Comparison of ENCODE assay signal across 14 mouse cellular contexts in genomic region chr4:54072482-54072881, GRCm38 (mm10).
DNase-seq lines count a peak whose midpoint lies in the region; ATAC-seq and TF ChIP-seq lines count a peak whose summit lies in the region.
"Had no signal": no experiment of that assay in that cellular context is flagged by ENCODE, and none has a peak within 500 bp of the region (broad histone marks: within the 10 kb centered on the region; RNA-seq: fewer than 3 reads in every experiment).

No protein-coding gene starts in this region.

- no peak overlapping the region for H3K4me3 ChIP-seq in midbrain, embryonic 11.5 days (ENCODE audit: low read depth, low read length)
- H3K4me3 ChIP-seq in midbrain, postnatal 0 days (ENCODE audit: low read depth, low read length) = no peak overlapping the region
- no peak overlapping the region for H3K4me3 ChIP-seq in embryonic facial prominence, embryonic 10.5 days
- no peak overlapping the region for H3K4me3 ChIP-seq in forebrain, postnatal 0 days (ENCODE audit: low read depth, low read length)
- H3K4me3 ChIP-seq: gastrocnemius, adult 2 months; limb, embryonic 12.5 days; liver, embryonic 13.5 days had no signal

- intact Hi-C loops in gastrocnemius, postnatal 36 days (cut with DNase I) = no loop called here

- peak overlapping the region; percentile 38; the same call in 1 of the 2 replicates for H3K9ac ChIP-seq in midbrain, embryonic 11.5 days (ENCODE audit: low read length)
- no peak overlapping the region for H3K9ac ChIP-seq in midbrain, postnatal 0 days (replicated peaks; ENCODE audit: low read length, poor library complexity, severe bottlenecking)
- no peak overlapping the region for H3K9ac ChIP-seq in forebrain, postnatal 0 days
- H3K9ac ChIP-seq: limb, embryonic 12.5 days; liver, embryonic 13.5 days had no signal

- peaks cover 20% of the 10 kb centered on the region for H3K4me1 ChIP-seq in midbrain, embryonic 11.5 days (ENCODE audit: control insufficient read depth, insufficient read depth, low read length)
- H3K4me1 ChIP-seq in midbrain, postnatal 0 days (ENCODE audit: insufficient read depth, low read length) = 0 out of 2 replicates have a peak, but pooled peaks cover 8% of the 10 kb centered on the region
- H3K4me1 ChIP-seq in embryonic facial prominence, embryonic 10.5 days = peaks cover 17% of the 10 kb centered on the region
- H3K4me1 ChIP-seq in forebrain, postnatal 0 days (ENCODE audit: insufficient read depth) = peaks cover 10% of the 10 kb centered on the region
- H3K4me1 ChIP-seq: liver, embryonic 13.5 days had no signal

- no peak for TF ChIP-seq CTCF in midbrain, postnatal 0 days (IDR thresholded peaks at IDR 0.05)
- TF ChIP-seq CTCF in forebrain, postnatal 0 days (IDR thresholded peaks at IDR 0.05; ENCODE audit: low read depth) = no peak

- peak; percentile 91 for DNase-seq in midbrain, embryonic 11.5 days (ENCODE audit: low spot score, missing footprints)
- DNase-seq in midbrain, postnatal 0 days (ENCODE audit: low spot score) = no peak
- no peak for DNase-seq in embryonic facial prominence, embryonic 10.5 days (ENCODE audit: low spot score)
- peak; percentile 23 for DNase-seq in forebrain, postnatal 0 days
- DNase-seq in testis, postnatal 10 days (ENCODE audit: low spot score) = no peak
- DNase-seq in retina, embryonic 14.5 days (ENCODE audit: low spot score) = no peak
- DNase-seq in gastrocnemius, postnatal 36 days = no peak
- DNase-seq: cerebellum, adult 9-10 months; gastrocnemius, adult 2 months; kidney, adult 18-20 months; kidney, postnatal 14 days; liver, embryonic 13.5 days had no signal

- WGBS in midbrain, embryonic 11.5 days = 12% methylated on average over 3 of the region's 3 CpGs
- 18% methylated on average over 3 of the region's 3 CpGs for WGBS in midbrain, postnatal 0 days
- WGBS in embryonic facial prominence, embryonic 10.5 days = 40% methylated on average over 3 of the region's 3 CpGs
- WGBS in forebrain, postnatal 0 days = 13% methylated on average over 3 of the region's 3 CpGs

- peaks cover 18% of the 10 kb centered on the region; the same call in 1 of the 2 replicates for H3K9me3 ChIP-seq in midbrain, embryonic 11.5 days (ENCODE audit: control insufficient read depth, low read length)
- no peaks in the 10 kb centered on the region for H3K9me3 ChIP-seq in midbrain, postnatal 0 days (ENCODE audit: low read length)
- peaks cover 15% of the 10 kb centered on the region for H3K9me3 ChIP-seq in embryonic facial prominence, embryonic 10.5 days
- H3K9me3 ChIP-seq in forebrain, postnatal 0 days (ENCODE audit: low read length) = no peaks in the 10 kb centered on the region
- H3K9me3 ChIP-seq: liver, embryonic 13.5 days had no signal

- no peaks in the 10 kb centered on the region for H3K36me3 ChIP-seq in midbrain, embryonic 11.5 days (ENCODE audit: control insufficient read depth, insufficient read depth, low read length)
- no peaks in the 10 kb centered on the region for H3K36me3 ChIP-seq in midbrain, postnatal 0 days (ENCODE audit: insufficient read depth, low read length)
- 0 out of 2 replicates have a peak, but pooled peaks cover 6% of the 10 kb centered on the region for H3K36me3 ChIP-seq in embryonic facial prominence, embryonic 10.5 days (replicated peaks)
- H3K36me3 ChIP-seq in forebrain, postnatal 0 days (ENCODE audit: insufficient read depth) = no peaks in the 10 kb centered on the region
- H3K36me3 ChIP-seq: G1E; limb, embryonic 12.5 days; liver, embryonic 13.5 days had no signal

- ATAC-seq in midbrain, embryonic 11.5 days (ENCODE audit: low FRiP score) = peak; percentile 39
- no peak for ATAC-seq in midbrain, postnatal 0 days (ENCODE audit: low FRiP score)
- no peak for ATAC-seq in forebrain, postnatal 0 days

- no peaks in the 10 kb centered on the region for H3K27me3 ChIP-seq in midbrain, embryonic 11.5 days (ENCODE audit: control insufficient read depth, insufficient read depth, low read length)
- no peaks in the 10 kb centered on the region for H3K27me3 ChIP-seq in midbrain, postnatal 0 days (ENCODE audit: insufficient read depth, low read length)
- no peaks in the 10 kb centered on the region for H3K27me3 ChIP-seq in embryonic facial prominence, embryonic 10.5 days (replicated peaks; ENCODE audit: low read depth, poor library complexity, severe bottlenecking)
- H3K27me3 ChIP-seq in forebrain, postnatal 0 days (ENCODE audit: insufficient read depth, low read length) = no peaks in the 10 kb centered on the region
- H3K27me3 ChIP-seq: limb, embryonic 12.5 days; liver, embryonic 13.5 days had no signal

- no peak overlapping the region for H3K4me2 ChIP-seq in midbrain, embryonic 11.5 days
- no peak overlapping the region for H3K4me2 ChIP-seq in midbrain, postnatal 0 days (ENCODE audit: low read depth, low read length, poor library complexity, severe bottlenecking)
- no peak overlapping the region for H3K4me2 ChIP-seq in forebrain, postnatal 0 days (ENCODE audit: low read depth)
- H3K4me2 ChIP-seq: limb, embryonic 12.5 days; liver, embryonic 13.5 days had no signal

- H3K27ac ChIP-seq in midbrain, embryonic 11.5 days (ENCODE audit: low read depth, low read length) = peak overlapping the region; percentile 87
- H3K27ac ChIP-seq in midbrain, postnatal 0 days (ENCODE audit: low read depth, low read length) = no peak overlapping the region
- peak overlapping the region; percentile 15 for H3K27ac ChIP-seq in embryonic facial prominence, embryonic 10.5 days (replicated peaks)
- no peak overlapping the region for H3K27ac ChIP-seq in forebrain, postnatal 0 days (ENCODE audit: low read depth, low read length)
- H3K27ac ChIP-seq: gastrocnemius, adult 2 months; limb, embryonic 12.5 days; liver, embryonic 13.5 days had no signal

Comparison
In these comparisons a context has a peak if more than half of its experiments do, and no peak if none do; other contexts are left out.
1. DNase-seq: peak in midbrain, embryonic 11.5 days (single experiment) and forebrain, postnatal 0 days (single experiment); none in midbrain, postnatal 0 days (single experiment), embryonic facial prominence, embryonic 10.5 days (single experiment), testis, postnatal 10 days (single experiment), retina, embryonic 14.5 days (single experiment) and gastrocnemius, postnatal 36 days (0 of 2).
2. H3K27ac ChIP-seq: peak in midbrain, embryonic 11.5 days (single experiment) and embryonic facial prominence, embryonic 10.5 days (single experiment); none in midbrain, postnatal 0 days (single experiment) and forebrain, postnatal 0 days (single experiment).